Mouse (Mus musculus): ENCODE results near the gene H2-Q7.
"Not testable (repeated sequence)": the region's sequence is repeated elsewhere in the genome, so short reads cannot be mapped to it uniquely, and the experiment has no call there.

GRCm38 (mm10) chr17:35437386-35437936 is 1.5 kb upstream of the H2-Q7 start:
- not testable (repeated sequence) for TF ChIP-seq TAL1, GATA1 (IDR thresholded peaks at IDR 0.05; ENCODE audit: low read length)
